Mouse (Mus musculus) C2C12 (cell line): Measurements from ENCODE around the gene Cks1b.

ENCODE experiments used
- CEBPB ChIP-seq: IDR thresholded peaks from one replicate; pipeline ENCODE4 v1.6.1; 2011; ENCODE audit warnings: low read depth, mild to moderate bottlenecking, control low read depth, moderate library complexity
- CTCF ChIP-seq: IDR thresholded peaks from one replicate; pipeline ENCODE4 v1.5.1; 2011; ENCODE audit not compliant: control insufficient read depth, insufficient read depth, insufficient read length
- MAX ChIP-seq: IDR thresholded peaks from one replicate; pipeline ENCODE4 v1.6.1; 2011; ENCODE audit warnings: mild to moderate bottlenecking, control low read depth
- MYOD1 ChIP-seq: IDR thresholded peaks from one replicate; pipeline ENCODE4 v1.6.1; 2011; ENCODE audit warnings: low read depth; ENCODE audit not compliant: control insufficient read depth, insufficient read length

- TF ChIP-seq MAX (no peak), CTCF (no peak), MYOD1 (no peak), CEBPB (no peak)
Observed at GRCm38 (mm10) chr3:89417131-89417530, 1.1 kb downstream of the Cks1b start.
